Mouse (Mus musculus): ENCODE data around the gene Rfc2. TPM values are rescaled to one million over a fixed set of nuclear protein-coding genes. Genes with fewer than 3 reads are reported as not detected.
A peak's percentile ranks its signal among the peaks of the same experiment; 100 is the strongest.

Gene Rfc2
- polyA plus RNA-seq, 1 experiment, result 69.3 TPM

GRCm38 (mm10) chr5:134593093-134593492, 11.9 kb downstream of the Rfc2 start:
- Histone ChIP-seq H3K4me2 (ENCODE audit: low read depth) (no peak overlapping the region), H3K79me2 (ENCODE audit: control insufficient read depth, insufficient read depth) (no peaks in the 10 kb centered on the region), H3ac (ENCODE audit: control insufficient read depth, insufficient read length) (no peak overlapping the region), H3K4me3 (no peak overlapping the region), H3K27me3 (ENCODE audit: control insufficient read depth, insufficient read depth, insufficient read length) (no peaks in the 10 kb centered on the region), H3K36me3 (ENCODE audit: control insufficient read depth, insufficient read depth) (peaks cover 7% of the 10 kb centered on the region)
- no peak for TF ChIP-seq E2F4 (IDR thresholded peaks at IDR 0.05; ENCODE audit: insufficient read depth)
- TF ChIP-seq MYOD1 (IDR thresholded peaks at IDR 0.05; ENCODE audit: control insufficient read depth in 1 of 3, insufficient read length in 2 of 3, low read depth in 2 of 3), result no peak
- TF ChIP-seq TCF3 (IDR thresholded peaks at IDR 0.05; ENCODE audit: insufficient read length, low read depth), result no peak
- TF ChIP-seq REST (IDR thresholded peaks at IDR 0.05; ENCODE audit: insufficient read depth, insufficient read length), result no peak
- no peak for TF ChIP-seq USF1 (IDR thresholded peaks at IDR 0.05; ENCODE audit: low read depth)
- no peak for TF ChIP-seq CEBPB (IDR thresholded peaks at IDR 0.05; ENCODE audit: insufficient read depth, poor library complexity, severe bottlenecking)
- TF ChIP-seq MAX (IDR thresholded peaks at IDR 0.05; ENCODE audit: low read depth), result no peak

GRCm38 (mm10) chr5:134597711-134598110, 16.5 kb downstream of the Rfc2 start:
- no peak overlapping the region for H3ac ChIP-seq (ENCODE audit: control insufficient read depth, insufficient read length)
- H3K4me3 ChIP-seq, result no peak overlapping the region
- H3K27me3 ChIP-seq (ENCODE audit: control insufficient read depth, insufficient read depth, insufficient read length), result no peaks in the 10 kb centered on the region
- TF ChIP-seq MYOD1 (IDR thresholded peaks at IDR 0.05; ENCODE audit: control insufficient read depth in 1 of 3, insufficient read length in 2 of 3, low read depth in 2 of 3) (no peak), POLR2AphosphoS2 (IDR thresholded peaks at IDR 0.05; ENCODE audit: insufficient read length, low read depth) (no peak), USF1 (IDR thresholded peaks at IDR 0.05; ENCODE audit: low read depth) (no peak)
- no peaks in the 10 kb centered on the region for H3K79me2 ChIP-seq (ENCODE audit: control insufficient read depth, insufficient read depth)
- peaks cover 3% of the 10 kb centered on the region for H3K36me3 ChIP-seq (ENCODE audit: control insufficient read depth, insufficient read depth)
- H3K4me2 ChIP-seq (ENCODE audit: low read depth), result no peak overlapping the region

- no peaks in the 10 kb centered on the region for H3K79me2 ChIP-seq (ENCODE audit: control insufficient read depth, insufficient read depth)
- TF ChIP-seq TCF12 (IDR thresholded peaks at IDR 0.05; ENCODE audit: insufficient read depth, poor library complexity, severe bottlenecking), result no peak
- no peak overlapping the region for H3ac ChIP-seq (ENCODE audit: control insufficient read depth, insufficient read length)
- H3K36me3 ChIP-seq (ENCODE audit: control insufficient read depth, insufficient read depth), result no peaks in the 10 kb centered on the region
- H3K4me3 ChIP-seq, result no peak overlapping the region
- no peak overlapping the region for H3K4me2 ChIP-seq (ENCODE audit: low read depth)
- no peaks in the 10 kb centered on the region for H3K27me3 ChIP-seq (ENCODE audit: control insufficient read depth, insufficient read depth, insufficient read length)
Measured at GRCm38 (mm10) chr5:134604376-134604775, 23.2 kb downstream of the Rfc2 start.

DNA sequence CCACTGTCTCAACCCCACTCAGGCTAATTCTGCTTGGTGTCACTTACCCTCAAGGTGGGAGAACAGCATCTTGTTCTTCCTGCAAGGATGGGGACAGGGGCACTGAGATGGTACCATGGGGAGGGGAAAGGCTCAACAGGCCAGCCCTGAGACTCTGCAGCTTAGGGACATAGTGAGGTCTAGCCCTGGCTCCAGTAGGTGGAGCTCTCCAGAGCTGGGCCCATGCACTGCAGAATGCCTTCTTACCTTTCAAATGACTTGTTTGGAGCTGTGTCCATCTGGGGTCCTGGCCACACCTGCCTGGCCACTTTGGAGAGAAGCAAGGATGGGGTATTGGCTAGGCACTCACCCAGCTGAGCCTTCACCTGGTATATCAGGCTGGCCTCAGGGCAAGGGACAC, 25.1 kb downstream of the Rfc2 start:
- no peak for TF ChIP-seq MYOG (IDR thresholded peaks at IDR 0.05; ENCODE audit: control insufficient read depth in 1 of 3, insufficient read depth in 1 of 3, insufficient read length in 2 of 3, low read depth in 2 of 3)
- no peak for TF ChIP-seq MYOD1 (IDR thresholded peaks at IDR 0.05; ENCODE audit: control insufficient read depth in 1 of 3, insufficient read length in 2 of 3, low read depth in 2 of 3)
- TF ChIP-seq MAX (IDR thresholded peaks at IDR 0.05; ENCODE audit: low read depth), result no peak
- no peak for TF ChIP-seq SRF (IDR thresholded peaks at IDR 0.05; ENCODE audit: control insufficient read depth, insufficient read length, low read depth)
- H3K27me3 ChIP-seq (ENCODE audit: control insufficient read depth, insufficient read depth, insufficient read length), result no peaks in the 10 kb centered on the region

GRCm38 (mm10) chr5:134607121-134607520, 26.0 kb downstream of the Rfc2 start:
- no peaks in the 10 kb centered on the region for H3K36me3 ChIP-seq (ENCODE audit: control insufficient read depth, insufficient read depth)
- no peak overlapping the region for H3K4me2 ChIP-seq (ENCODE audit: low read depth)
- peak; percentile 71 for TF ChIP-seq USF1 (IDR thresholded peaks at IDR 0.05; ENCODE audit: low read depth)
- TF ChIP-seq REST (IDR thresholded peaks at IDR 0.05; ENCODE audit: insufficient read depth, insufficient read length), result no peak
- no peaks in the 10 kb centered on the region for H3K79me2 ChIP-seq (ENCODE audit: control insufficient read depth, insufficient read depth)
- no peaks in the 10 kb centered on the region for H3K27me3 ChIP-seq (ENCODE audit: control insufficient read depth, insufficient read depth, insufficient read length)
- no peak overlapping the region for H3ac ChIP-seq (ENCODE audit: control insufficient read depth, insufficient read length)
- H3K4me3 ChIP-seq, result no peak overlapping the region

More for the DNA sequence above, 25.1 kb downstream of the Rfc2 start:
- H3K4me3 ChIP-seq, result no peak overlapping the region
- no peaks in the 10 kb centered on the region for H3K36me3 ChIP-seq (ENCODE audit: control insufficient read depth, insufficient read depth)
- no peak overlapping the region for H3K4me2 ChIP-seq (ENCODE audit: low read depth)
- no peaks in the 10 kb centered on the region for H3K79me2 ChIP-seq (ENCODE audit: control insufficient read depth, insufficient read depth)
- H3ac ChIP-seq (ENCODE audit: control insufficient read depth, insufficient read length), result no peak overlapping the region

DNA sequence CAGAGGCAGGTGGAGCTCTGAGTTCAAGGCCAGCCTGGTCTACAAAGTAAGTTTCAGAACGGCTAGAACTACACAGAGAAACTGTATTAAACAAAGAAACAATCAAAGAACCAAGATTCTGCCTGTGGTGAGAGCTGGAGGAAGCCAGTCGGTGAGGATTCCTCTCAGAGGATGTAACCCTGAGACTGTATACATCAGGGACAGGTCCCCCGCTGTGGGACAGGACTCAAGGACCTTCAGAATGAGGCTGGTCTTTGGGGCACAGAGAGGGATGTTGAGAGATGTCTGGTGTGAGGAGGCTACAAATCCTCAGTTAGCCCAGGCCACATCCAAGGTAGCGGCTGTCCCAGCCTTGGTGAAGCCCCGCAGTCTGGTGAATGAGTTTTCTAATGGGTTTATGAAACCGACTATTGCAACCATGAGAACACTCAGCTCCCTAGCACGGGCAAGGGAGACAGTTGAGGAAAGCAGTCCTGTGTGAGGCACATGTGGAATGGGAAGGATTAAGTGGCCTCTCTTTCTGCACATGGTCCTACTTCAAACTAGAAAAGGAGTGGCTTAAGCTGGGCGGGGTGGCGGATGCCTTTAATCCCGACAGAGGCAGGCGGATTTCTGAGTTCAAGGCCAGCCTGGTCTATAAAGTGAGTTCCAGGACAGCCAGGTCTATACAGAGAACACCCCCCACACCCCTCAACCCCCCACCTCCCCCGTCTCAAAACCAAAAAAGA, 28.9 kb downstream of the Rfc2 start:
- Histone ChIP-seq H3K4me2 (ENCODE audit: low read depth) (no peak overlapping the region), H3ac (ENCODE audit: control insufficient read depth, insufficient read length) (no peak overlapping the region), H3K79me2 (ENCODE audit: control insufficient read depth, insufficient read depth) (no peaks in the 10 kb centered on the region), H3K27me3 (ENCODE audit: control insufficient read depth, insufficient read depth, insufficient read length) (no peaks in the 10 kb centered on the region), H3K4me3 (no peak overlapping the region), H3K36me3 (ENCODE audit: control insufficient read depth, insufficient read depth) (no peaks in the 10 kb centered on the region)
- no peak for TF ChIP-seq SRF (IDR thresholded peaks at IDR 0.05; ENCODE audit: control insufficient read depth, insufficient read length, low read depth)
- TF ChIP-seq MYOD1 (IDR thresholded peaks at IDR 0.05; ENCODE audit: control insufficient read depth in 1 of 3, insufficient read length in 2 of 3, low read depth in 2 of 3), result no peak
- TF ChIP-seq MAX (IDR thresholded peaks at IDR 0.05; ENCODE audit: low read depth), result no peak
- no peak for TF ChIP-seq MYOG (IDR thresholded peaks at IDR 0.05; ENCODE audit: control insufficient read depth in 1 of 3, insufficient read depth in 1 of 3, insufficient read length in 2 of 3, low read depth in 2 of 3)
- TF ChIP-seq TCF3 (IDR thresholded peaks at IDR 0.05; ENCODE audit: insufficient read length, low read depth), result no peak
- no peak for TF ChIP-seq REST (IDR thresholded peaks at IDR 0.05; ENCODE audit: insufficient read depth, insufficient read length)
- TF ChIP-seq USF1 (IDR thresholded peaks at IDR 0.05; ENCODE audit: low read depth), result no peak
- TF ChIP-seq E2F4 (IDR thresholded peaks at IDR 0.05; ENCODE audit: insufficient read depth), result no peak
- TF ChIP-seq TCF12 (IDR thresholded peaks at IDR 0.05; ENCODE audit: insufficient read depth, poor library complexity, severe bottlenecking), result no peak
- TF ChIP-seq CEBPB (IDR thresholded peaks at IDR 0.05; ENCODE audit: insufficient read depth, poor library complexity, severe bottlenecking), result no peak
- TF ChIP-seq POLR2A (IDR thresholded peaks at IDR 0.05; ENCODE audit: insufficient read length, low read depth), result no peak
- no peak for TF ChIP-seq POLR2AphosphoS2 (IDR thresholded peaks at IDR 0.05; ENCODE audit: insufficient read length, low read depth)
